Mouse (Mus musculus) E14TG2a.4 (cell line): ENCODE measurements at regions not wholly inside any gene's neighbourhood (a gene's known extent, or its start where the extent isn't known, plus 50 kb on each side); places are given as distances from the start of the nearest gene placed in this dataset.

Source experiments
- CTCF ChIP-seq: conservative IDR thresholded peaks from 2 replicates; pipeline ENCODE4 v1.5.1; 2014; ENCODE audit warnings: low read length
- NANOG ChIP-seq: IDR thresholded peaks from 2 replicates; pipeline ENCODE4 v1.6.1; 2014; ENCODE audit warnings: borderline replicate concordance, low read length, mixed read lengths
- POU5F1 ChIP-seq: IDR thresholded peaks from 2 replicates; pipeline ENCODE4 v1.6.1; 2014; ENCODE audit warnings: low read length, borderline replicate concordance

- TF ChIP-seq CTCF = no peak
- no peak for TF ChIP-seq NANOG
- TF ChIP-seq POU5F1 = no peak
These were observed 98.5 kb upstream of the Lrrn1 start for GRCm38 (mm10) chr6:107431033-107431432.
